Mouse (Mus musculus) liver, postnatal 0 days (tissue): ENCODE data around the gene Pawr. TPM values are rescaled to one million over a fixed set of nuclear protein-coding genes. Genes with fewer than 3 reads are reported as not detected.

Source experiments
- ATAC-seq: fragments of 200-750 bp; cut with Nextera tagmentation; 2 replicates; pipeline ENCODE4 v1.8.0; 2017; ENCODE audit warnings: mild to moderate bottlenecking, moderate library complexity
- DNase-seq: peaks from one replicate; pipeline ENCODE4 v3.0.0-alpha.2; 2016
- H3K27ac ChIP-seq: fragments of 300-500 bp; sonication (generic); 2 replicates; pipeline ENCODE4 v1.5.1; 2014; ENCODE audit warnings: antibody characterized with exemption, moderate library complexity, mild to moderate bottlenecking, low read depth
- H3K27me3 ChIP-seq: fragments of 300-500 bp; sonication (generic); 2 replicates; pipeline ENCODE4 v1.6.1; 2014; ENCODE audit warnings: low read length, control low read depth, mixed read lengths; ENCODE audit not compliant: insufficient read depth
- H3K36me3 ChIP-seq: fragments of 300-500 bp; sonication (generic); replicated peaks from 2 replicates; pipeline ENCODE4 v1.6.1; 2014; ENCODE audit warnings: mild to moderate bottlenecking, control low read depth, low read length, moderate library complexity, mixed read lengths; ENCODE audit not compliant: insufficient read depth
- H3K4me1 ChIP-seq: fragments of 300-500 bp; sonication (generic); 2 replicates; pipeline ENCODE4 v1.6.1; 2014; ENCODE audit warnings: antibody characterized with exemption, mild to moderate bottlenecking, control low read depth; ENCODE audit not compliant: insufficient read depth
- H3K4me2 ChIP-seq: fragments of 300-500 bp; sonication (generic); 2 replicates; pipeline ENCODE4 v1.6.1; 2014; ENCODE audit warnings: low read depth, mild to moderate bottlenecking, low read length, moderate library complexity, mixed read lengths
- H3K4me3 ChIP-seq: fragments of 300-500 bp; sonication (generic); 2 replicates; pipeline ENCODE4 v1.5.1; 2014; ENCODE audit warnings: low read depth, low read length
- H3K9ac ChIP-seq: fragments of 300-500 bp; sonication (generic); replicated peaks from 2 replicates; pipeline ENCODE4 v1.6.1; 2014; ENCODE audit warnings: mild to moderate bottlenecking, moderate library complexity
- H3K9me3 ChIP-seq: fragments of 300-500 bp; sonication (generic); 2 replicates; pipeline ENCODE4 v1.6.1; 2016; ENCODE audit warnings: mild to moderate bottlenecking, control low read depth, low read length, mixed read lengths
- CTCF ChIP-seq: sonication (generic); IDR thresholded peaks from 2 replicates; pipeline ENCODE4 v1.5.1; 2016; ENCODE audit warnings: antibody characterized with exemption, low read depth
- EP300 ChIP-seq: IDR thresholded peaks from 2 replicates; pipeline ENCODE4 v1.6.1; 2016; ENCODE audit warnings: antibody characterized with exemption, low read depth, mild to moderate bottlenecking
- WGBS: fragments of 180-500 bp; shearing (Covaris S2); extraction: QIAGEN DNeasy Blood & Tissue Kit; methylation state at CpG from one replicate; pipeline ENCODE4 v1.1.7; 2014; ENCODE audit not compliant: insufficient replicate concordance; 5-methylcytosine and 5-hydroxymethylcytosine counted together
- polyA plus RNA-seq: library from polyadenylated mRNA; unstranded; fragments of >200 nt; fragmentation: Nextera tagmentation; extraction: Ambion mirVana; gene quantifications from 2 replicates; pipeline ENCODE4 v1.2.1, GENCODE M21; 2015

Gene Pawr
- polyA plus RNA-seq, result 3.5 and 4.9 TPM in 2 replicates

GRCm38 (mm10) chr10:108331784-108332561, at the start of gene Pawr:
Gene Pawr, plus strand, starts transcription at chr10:108332121.
- whole genome bisulfite sequencing, result under 1% methylated on average over 68 of the region's 85 CpGs
- Histone ChIP-seq H3K4me1 (no peaks in the 10 kb centered on the region), H3K27ac (peak within 1 kb of the TSS; percentile 74), H3K36me3 (no peaks in the 10 kb centered on the region), H3K27me3 (peaks cover 35% of the 10 kb centered on the region), H3K9ac (peak within 1 kb of the TSS; percentile 57), H3K4me3 (peak within 1 kb of the TSS; percentile 64), H3K9me3 (no peaks in the 10 kb centered on the region), H3K4me2 (peak within 1 kb of the TSS; percentile 80)
- no peak for TF ChIP-seq EP300
- no peak for TF ChIP-seq CTCF
- ATAC-seq (peak; percentile 90), DNase-seq (peak; percentile 88)

- Histone ChIP-seq H3K4me3 (no peak overlapping the region), H3K9me3 (no peaks in the 10 kb centered on the region), H3K27ac (no peak overlapping the region), H3K4me1 (no peaks in the 10 kb centered on the region), H3K27me3 (no peaks in the 10 kb centered on the region), H3K4me2 (no peak overlapping the region), H3K36me3 (peaks cover 22% of the 10 kb centered on the region), H3K9ac (no peak overlapping the region)
- WGBS, result 80% methylated on average over 6 of the region's 6 CpGs
- no peak for ATAC-seq
- TF ChIP-seq CTCF (no peak), EP300 (no peak)
- no peak for DNase-seq
These were observed 49.6 kb upstream of the Pawr start for GRCm38 (mm10) chr10:108282351-108282750.

GRCm38 (mm10) chr10:108283418-108283817, 48.5 kb upstream of the Pawr start:
- Histone ChIP-seq H3K4me3 (no peak overlapping the region), H3K27me3 (no peaks in the 10 kb centered on the region), H3K4me1 (no peaks in the 10 kb centered on the region), H3K9me3 (no peaks in the 10 kb centered on the region), H3K36me3 (peaks cover 12% of the 10 kb centered on the region; the same call in 1 of the 2 replicates), H3K27ac (no peak overlapping the region), H3K9ac (no peak overlapping the region), H3K4me2 (no peak overlapping the region)
- no peak for ATAC-seq
- TF ChIP-seq EP300 (no peak), CTCF (no peak)
- WGBS, result 86% methylated on average over 2 of the region's 2 CpGs
- no peak for DNase-seq

DNA sequence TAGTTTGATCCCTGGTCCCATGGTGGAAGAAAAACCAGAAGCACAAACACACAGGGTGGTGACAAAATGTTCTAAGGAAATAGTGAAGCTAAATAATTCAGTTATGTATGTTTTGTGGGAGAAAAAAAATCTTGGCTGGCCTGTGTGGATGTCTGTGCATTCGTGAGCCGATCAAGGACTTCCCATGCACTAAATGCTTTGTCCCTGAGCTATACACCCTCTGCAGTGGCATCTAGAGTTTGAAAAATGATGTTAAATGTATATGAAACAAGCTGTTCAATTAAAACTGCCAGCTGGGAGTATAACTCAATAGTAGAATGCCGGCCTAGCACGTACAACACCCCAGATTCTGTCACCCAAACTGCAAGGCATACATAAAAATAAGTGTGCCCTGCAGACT, 48.1 kb upstream of the Pawr start:
- WGBS, result 94% methylated on average over 4 of the region's 4 CpGs

DNA sequence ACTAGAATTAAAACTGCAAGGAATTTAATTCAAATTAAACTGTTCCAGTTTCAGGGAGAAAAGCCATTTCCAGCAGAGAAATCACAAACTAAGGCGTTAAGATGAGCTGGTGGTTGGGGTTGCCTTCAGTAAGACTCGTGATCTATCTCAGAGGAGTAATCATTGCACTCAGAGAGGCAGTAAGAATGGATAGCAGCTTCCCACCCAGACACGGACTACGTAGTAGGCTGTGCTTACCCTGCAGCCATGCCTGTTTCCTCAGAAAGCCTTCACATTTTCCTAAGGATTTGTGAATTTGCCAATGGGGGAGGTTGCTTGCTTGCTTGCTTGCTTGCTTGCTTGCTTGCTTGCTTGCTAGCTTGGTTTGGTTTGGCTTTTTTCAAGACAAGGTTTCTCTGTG, 47.5 kb upstream of the Pawr start:
- no peaks in the 10 kb centered on the region for H3K4me1 ChIP-seq
- no peak overlapping the region for H3K9ac ChIP-seq
- TF ChIP-seq EP300, result no peak
- no peak for TF ChIP-seq CTCF
- H3K9me3 ChIP-seq, result no peaks in the 10 kb centered on the region
- DNase-seq, result no peak
- H3K36me3 ChIP-seq, result peaks cover 12% of the 10 kb centered on the region; the same call in 1 of the 2 replicates
- ATAC-seq, result no peak
- no peak overlapping the region for H3K27ac ChIP-seq
- H3K4me2 ChIP-seq, result no peak overlapping the region
- 80% methylated on average over 4 of the region's 4 CpGs for WGBS
- H3K27me3 ChIP-seq, result no peaks in the 10 kb centered on the region
- H3K4me3 ChIP-seq, result no peak overlapping the region

More for the DNA sequence above, 48.1 kb upstream of the Pawr start:
- H3K4me2 ChIP-seq, result no peak overlapping the region
- TF ChIP-seq EP300 (no peak), CTCF (no peak)
- no peak overlapping the region for H3K4me3 ChIP-seq
- DNase-seq, result no peak
- no peaks in the 10 kb centered on the region for H3K9me3 ChIP-seq
- H3K27me3 ChIP-seq, result no peaks in the 10 kb centered on the region
- no peak overlapping the region for H3K27ac ChIP-seq
- H3K4me1 ChIP-seq, result no peaks in the 10 kb centered on the region
- no peak for ATAC-seq
- no peak overlapping the region for H3K9ac ChIP-seq
- H3K36me3 ChIP-seq, result peaks cover 12% of the 10 kb centered on the region; the same call in 1 of the 2 replicates

DNA sequence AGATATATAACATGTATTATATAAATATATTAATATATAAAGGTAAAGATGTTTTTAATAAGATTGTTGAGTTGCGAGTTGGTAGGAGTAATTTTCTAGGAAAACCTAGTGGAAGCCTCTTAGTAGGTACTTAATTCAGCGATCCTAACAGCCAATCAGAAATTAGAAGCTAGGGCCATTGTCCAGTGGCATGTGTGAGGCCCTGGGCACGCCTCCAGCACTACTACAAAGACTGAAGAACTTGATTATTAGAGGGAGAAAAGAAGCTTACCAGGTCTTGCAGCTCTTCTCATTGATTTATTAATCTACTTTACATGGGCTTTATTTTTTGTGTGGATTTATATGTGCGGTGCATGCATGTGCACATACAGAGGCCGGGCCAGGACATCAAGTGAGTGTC, 46.9 kb upstream of the Pawr start:
- H3K9ac ChIP-seq, result no peak overlapping the region
- no peaks in the 10 kb centered on the region for H3K9me3 ChIP-seq
- TF ChIP-seq EP300, result no peak
- TF ChIP-seq CTCF, result no peak
- no peak overlapping the region for H3K27ac ChIP-seq
- DNase-seq, result no peak
- no peak overlapping the region for H3K4me3 ChIP-seq
- ATAC-seq, result no peak
- no peaks in the 10 kb centered on the region for H3K4me1 ChIP-seq
- H3K4me2 ChIP-seq, result no peak overlapping the region
- no peaks in the 10 kb centered on the region for H3K27me3 ChIP-seq
- peaks cover 8% of the 10 kb centered on the region; the same call in 1 of the 2 replicates for H3K36me3 ChIP-seq
- 86% methylated on average over 5 of the region's 5 CpGs for WGBS
